8 mouse cellular contexts compared by ENCODE assay signal in the genomic region with DNA sequence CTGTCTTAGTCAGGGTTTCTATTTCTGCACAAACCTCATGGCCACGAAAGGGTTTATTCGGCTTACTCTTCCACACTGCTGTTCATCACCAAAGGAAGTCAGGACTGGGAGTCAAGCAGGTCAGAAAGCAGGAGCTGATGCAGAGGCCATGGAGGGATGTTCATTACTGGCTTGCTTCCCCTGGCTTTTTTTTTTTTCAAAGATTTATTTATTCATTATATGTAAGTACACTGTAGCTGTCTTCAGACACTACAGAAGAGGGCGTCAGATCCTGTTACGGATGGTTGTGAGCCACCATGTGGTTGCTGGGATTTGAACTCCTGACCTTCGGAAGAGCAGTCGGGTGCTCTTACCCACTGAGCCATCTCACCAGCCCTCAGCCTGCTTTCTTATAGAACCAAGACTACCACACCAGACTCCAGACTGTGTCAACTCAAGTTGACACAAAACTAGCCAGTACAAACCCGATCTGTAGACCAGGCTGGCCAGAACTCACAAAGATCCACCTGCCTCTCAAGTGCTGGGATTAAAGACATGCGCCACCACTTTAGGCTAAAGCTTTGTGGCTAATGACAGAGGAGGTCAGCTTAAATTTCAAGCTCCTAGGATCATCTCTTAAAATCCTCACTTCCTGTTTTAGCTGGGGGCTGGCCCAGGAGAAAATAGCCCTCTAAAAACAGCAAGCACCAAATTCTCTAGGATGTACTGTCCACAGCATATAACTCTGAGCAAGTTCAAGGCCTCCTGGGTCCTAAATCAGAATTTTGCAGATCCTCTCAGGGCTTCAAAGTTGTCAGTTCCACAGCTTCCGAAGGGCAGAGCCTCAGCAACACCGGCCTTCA. TPM values are rescaled to one million over a fixed set of nuclear protein-coding genes. Genes with fewer than 3 reads are reported as not detected.
DNase-seq lines count a peak whose midpoint lies in the region; ATAC-seq and TF ChIP-seq lines count a peak whose summit lies in the region.
"Not testable (repeated sequence)": the region's sequence is repeated elsewhere in the genome, so short reads cannot be mapped to it uniquely, and the experiment has no call there.

No protein-coding gene starts in this region.

- TF ChIP-seq RAD21 in MEL (IDR thresholded peaks at IDR 0.05; ENCODE audit: low read depth, low read length) = not testable (repeated sequence)

- H3K9ac ChIP-seq in MEL (ENCODE audit: control insufficient read depth, low read depth, low read length, poor library complexity, severe bottlenecking) = peak overlapping the region; percentile 72
- peak overlapping the region; percentile 78 for H3K9ac ChIP-seq in heart, embryonic 12.5 days
- H3K9ac ChIP-seq in intestine, embryonic 15.5 days = peak overlapping the region; percentile 67
- H3K9ac ChIP-seq in limb, embryonic 14.5 days (ENCODE audit: low read depth, low read length, severe bottlenecking) = peak overlapping the region; percentile 71

- H3K4me1 ChIP-seq in MEL (ENCODE audit: control insufficient read depth in 1 of 2, insufficient read depth in 2 of 2, low read length in 2 of 2); heart, embryonic 12.5 days (replicated peaks); intestine, embryonic 15.5 days (replicated peaks); limb, embryonic 14.5 days (ENCODE audit: control insufficient read depth, insufficient read depth, low read length); testis, adult 2 months (ENCODE audit: control insufficient read depth, insufficient read depth, low read length): not testable (repeated sequence)
- H3K4me1 ChIP-seq in erythroblast, embryonic 14.5 days (ENCODE audit: control insufficient read depth) = peaks cover 14% of the 10 kb centered on the region

- H3K4me3 ChIP-seq in MEL (ENCODE audit: control insufficient read depth in 1 of 2, insufficient read depth in 1 of 2, low read depth in 2 of 2, low read length in 2 of 2) (peak overlapping the region; percentile 61 to 72), macrophage (ENCODE audit: inconsistent target) (peak overlapping the region; percentile 57), myocyte (peak overlapping the region; percentile 32)
- peak overlapping the region; percentile 69 for H3K4me3 ChIP-seq in erythroblast, embryonic 14.5 days (replicated peaks)
- peak overlapping the region; percentile 53 for H3K4me3 ChIP-seq in heart, embryonic 12.5 days
- H3K4me3 ChIP-seq in intestine, embryonic 15.5 days (replicated peaks) = peak overlapping the region; percentile 48
- peak overlapping the region; percentile 54 for H3K4me3 ChIP-seq in limb, embryonic 14.5 days (replicated peaks; ENCODE audit: low read length)
- peak overlapping the region; percentile 90 for H3K4me3 ChIP-seq in testis, adult 2 months (ENCODE audit: control insufficient read depth, low read depth, low read length)

- H3K9me3 ChIP-seq in MEL (replicated peaks; ENCODE audit: insufficient read depth, low read length); erythroblast, embryonic 14.5 days (ENCODE audit: control insufficient read depth, low read length); heart, embryonic 12.5 days (replicated peaks); intestine, embryonic 15.5 days; limb, embryonic 14.5 days (ENCODE audit: control insufficient read depth, low read length): not testable (repeated sequence)

- not testable (repeated sequence) for ATAC-seq in heart, embryonic 12.5 days (ENCODE audit: insufficient number of reproducible peaks, low FRiP score); intestine, embryonic 15.5 days; limb, embryonic 14.5 days (ENCODE audit: low FRiP score, low read depth)

- not testable (repeated sequence) for H3K36me3 ChIP-seq in MEL (ENCODE audit: control insufficient read depth in 1 of 2, insufficient read depth in 2 of 2, low read length in 2 of 2); erythroblast, embryonic 14.5 days (ENCODE audit: control insufficient read depth); heart, embryonic 12.5 days; intestine, embryonic 15.5 days; limb, embryonic 14.5 days (ENCODE audit: control insufficient read depth, insufficient read depth, low read length); macrophage (ENCODE audit: inconsistent target); myocyte (ENCODE audit: control insufficient read depth, insufficient read depth); testis, adult 2 months (ENCODE audit: control insufficient read depth, insufficient read depth, low read length)

- peak overlapping the region; percentile 75 for H3K4me2 ChIP-seq in heart, embryonic 12.5 days
- peak overlapping the region; percentile 82 for H3K4me2 ChIP-seq in intestine, embryonic 15.5 days (replicated peaks)
- H3K4me2 ChIP-seq in limb, embryonic 14.5 days (replicated peaks; ENCODE audit: low read depth, low read length, severe bottlenecking) = peak overlapping the region; percentile 90
- peak overlapping the region; percentile 86 for H3K4me2 ChIP-seq in myocyte (ENCODE audit: low read depth)

- H3ac ChIP-seq in myocyte (ENCODE audit: control insufficient read depth, insufficient read length) = not testable (repeated sequence)

- DNase-seq in MEL (ENCODE audit: low read depth, low spot score) = peak; percentile 74
- DNase-seq in limb, embryonic 14.5 days (ENCODE audit: low spot score) = not testable (repeated sequence)

- WGBS in heart, embryonic 12.5 days = 65% methylated on average over 10 of the region's 10 CpGs
- 73% methylated on average over 10 of the region's 10 CpGs for WGBS in intestine, embryonic 15.5 days
- WGBS in limb, embryonic 14.5 days = 70% methylated on average over 10 of the region's 10 CpGs
- WGBS in macrophage (ENCODE audit: missing documents) = 54% methylated on average over 8 of the region's 10 CpGs

- H3K27me3 ChIP-seq in MEL (ENCODE audit: control insufficient read depth in 1 of 2, insufficient read depth in 2 of 2, low read length in 2 of 2); erythroblast, embryonic 14.5 days (ENCODE audit: control insufficient read depth); heart, embryonic 12.5 days (replicated peaks); intestine, embryonic 15.5 days (replicated peaks); limb, embryonic 14.5 days (ENCODE audit: control insufficient read depth, insufficient read depth, low read length); myocyte (ENCODE audit: control insufficient read depth, insufficient read depth, insufficient read length); testis, adult 2 months (ENCODE audit: control insufficient read depth, insufficient read depth, low read length): not testable (repeated sequence)

- 0 out of 4 replicates have a peak, but pooled peaks of 1 of the 2 experiments have one; percentile 11 for TF ChIP-seq POLR2A in MEL (IDR thresholded peaks at IDR 0.05; ENCODE audit: control insufficient read depth in 1 of 2, insufficient read depth in 1 of 2, low read depth in 1 of 2, low read length in 2 of 2, poor library complexity in 1 of 2)
- not testable (repeated sequence) for TF ChIP-seq POLR2A in limb, embryonic 14.5 days (IDR thresholded peaks at IDR 0.05; ENCODE audit: borderline replicate concordance, extremely low read depth, insufficient read depth, insufficient read length); myocyte (IDR thresholded peaks at IDR 0.05; ENCODE audit: insufficient read length, low read depth); testis, adult 2 months (IDR thresholded peaks at IDR 0.05; ENCODE audit: control insufficient read depth, low read depth, low read length)

- TF ChIP-seq EP300 in MEL (IDR thresholded peaks at IDR 0.05; ENCODE audit: low read depth in 1 of 2, low read length in 2 of 2) = not testable (repeated sequence)

- peak overlapping the region; percentile 56 for H3K27ac ChIP-seq in MEL (ENCODE audit: control insufficient read depth, low read depth, low read length)
- H3K27ac ChIP-seq in heart, embryonic 12.5 days (ENCODE audit: poor library complexity, severe bottlenecking) = peak overlapping the region; percentile 52
- H3K27ac ChIP-seq in intestine, embryonic 15.5 days = peak overlapping the region; percentile 73
- peak overlapping the region; percentile 69 for H3K27ac ChIP-seq in limb, embryonic 14.5 days (replicated peaks; ENCODE audit: low read depth, low read length)
- peak overlapping the region; percentile 98 for H3K27ac ChIP-seq in macrophage
- peak overlapping the region; percentile 80 for H3K27ac ChIP-seq in testis, adult 2 months (ENCODE audit: control insufficient read depth, insufficient read depth, low read depth, low read length)

- H3K79me2 ChIP-seq in MEL (ENCODE audit: control insufficient read depth, insufficient read depth, low read length, poor library complexity); macrophage (ENCODE audit: inconsistent target); myocyte (ENCODE audit: control insufficient read depth, insufficient read depth): not testable (repeated sequence)

- TF ChIP-seq CTCF in MEL (IDR thresholded peaks at IDR 0.05 in 2 of 3, conservative IDR thresholded peaks at IDR 0.05 in 1 of 3; ENCODE audit: control insufficient read depth in 1 of 3, insufficient read depth in 1 of 3, low read depth in 2 of 3, low read length in 3 of 3, poor library complexity in 1 of 3, severe bottlenecking in 1 of 3); testis, adult 2 months (IDR thresholded peaks at IDR 0.05; ENCODE audit: control insufficient read depth, insufficient read depth, insufficient replicate concordance, low read depth, low read length): not testable (repeated sequence)

RNA-seq across cellular contexts. Expression of a gene that starts 54.0 kb away (rescaled TPM):
- 3.0 and 4.3 TPM in 2 replicates for total RNA-seq in MEL (2012; rRNA removed)
- polyA plus RNA-seq in MEL (2012; ENCODE audit: insufficient read depth in 1 of 2, insufficient read length in 2 of 2, low read depth in 1 of 2, low replicate concordance in 2 of 2, missing spikeins in 1 of 2) (1 to 10 TPM in 1 of 2 experiments, not detected in 1; 3.0 TPM), macrophage (2018) (10.4 to 11.9 TPM (median 11.0 TPM) in 3 replicates), myocyte (2012; fragmentation: generic; extraction: Trizol) (4.6 TPM)
- 0.02 TPM in 1 of 2 replicates, not detected in the other for polyA plus RNA-seq in erythroblast, embryonic 14.5 days (2012)
- polyA plus RNA-seq in heart, embryonic 12.5 days (2016; fragmentation: Nextera tagmentation; extraction: Ambion mirVana) = 0.88 and 1.4 TPM in 2 replicates
- 1.5 and 1.7 TPM in 2 replicates for polyA plus RNA-seq in intestine, embryonic 15.5 days (2015; fragmentation: Nextera tagmentation; extraction: Ambion mirVana)
- polyA plus RNA-seq in limb, embryonic 14.5 days (2012; rRNA removed) = 3.2 and 4.1 TPM in 2 replicates
- 2.4 and 2.7 TPM in 2 replicates for polyA plus RNA-seq in limb, embryonic 14.5 days (2014; fragmentation: Nextera tagmentation; extraction: Ambion mirVana)
- 10 to 100 TPM in 22 of 26 experiments, 1 to 10 TPM in 4; 6.6 to 88.2 (median 34.3) TPM for total RNA-seq in macrophage (2018; cell fraction: chromatin; rRNA removed)
- total RNA-seq in macrophage (2018; cell fraction: cytosol; rRNA removed) = 10 to 100 TPM in 14 of 26 experiments, 1 to 10 TPM in 12; 4.7 to 24.2 (median 11.1) TPM
- 10 to 100 TPM in 25 of 26 experiments, 1 to 10 TPM in 1; 9.3 to 63.6 (median 20.5) TPM for total RNA-seq in macrophage (2018; cell fraction: nucleus; rRNA removed)
- polyA plus RNA-seq in testis, adult 2 months (2012; rRNA removed) = 3.3 and 3.4 TPM in 2 replicates

Comparison
In these comparisons a context has a peak if more than half of its experiments do, and no peak if none do; other contexts are left out.
1. H3K4me3 ChIP-seq: peak in every context shown above with its lines; median percentile 90 in testis, adult 2 months; 69 in erythroblast, embryonic 14.5 days; 66 in MEL; 57 in macrophage; 54 in limb, embryonic 14.5 days; 53 in heart, embryonic 12.5 days; 48 in intestine, embryonic 15.5 days; 32 in myocyte.